In genomic region chr19:29361468-29362130, GRCm38 (mm10) we compare ENCODE assay signal across 8 mouse cellular contexts. TPM values are rescaled to one million over a fixed set of nuclear protein-coding genes. Genes with fewer than 3 reads are reported as not detected.
DNase-seq lines count a peak whose midpoint lies in the region; ATAC-seq and TF ChIP-seq lines count a peak whose summit lies in the region.

No protein-coding gene starts in this region.

- peak overlapping the region; percentile 53 to 69 (median 56) for H3K4me3 ChIP-seq in CH12.LX (replicated peaks in 1 of 3; ENCODE audit: low read depth in 2 of 3, low read length in 2 of 3, poor library complexity in 1 of 3)
- H3K4me3 ChIP-seq in forebrain, embryonic 11.5 days (ENCODE audit: low read depth, low read length): peak overlapping the region; percentile 47
- peak overlapping the region; percentile 79 for H3K4me3 ChIP-seq in heart, postnatal 0 days (ENCODE audit: low read depth, low read length)
- H3K4me3 ChIP-seq in liver, postnatal 0 days (ENCODE audit: low read depth, low read length): peak overlapping the region; percentile 64
- peak overlapping the region; percentile 69 for H3K4me3 ChIP-seq in neural tube, embryonic 14.5 days (ENCODE audit: low read depth, low read length)

- 2% methylated on average over 33 of the region's 33 CpGs for WGBS in forebrain, embryonic 11.5 days
- 3% methylated on average over 33 of the region's 33 CpGs for WGBS in heart, postnatal 0 days
- WGBS in large intestine, adult 2 months: 1% methylated on average over 33 of the region's 33 CpGs
- WGBS in liver, postnatal 0 days (ENCODE audit: insufficient replicate concordance): 2% methylated on average over 33 of the region's 33 CpGs
- WGBS in neural tube, embryonic 14.5 days: 3% methylated on average over 33 of the region's 33 CpGs

- H3K36me3 ChIP-seq in CH12.LX (replicated peaks in 1 of 2; ENCODE audit: control insufficient read depth in 1 of 2, insufficient read depth in 1 of 2, low read length in 1 of 2): peaks cover 9 to 41% of the 10 kb centered on the region in 2 experiments
- H3K36me3 ChIP-seq in forebrain, embryonic 11.5 days (ENCODE audit: control insufficient read depth, insufficient read depth, low read length): no peaks in the 10 kb centered on the region
- 0 out of 2 replicates have a peak, but pooled peaks cover 3% of the 10 kb centered on the region for H3K36me3 ChIP-seq in heart, postnatal 0 days (replicated peaks; ENCODE audit: control insufficient read depth, insufficient read depth, low read length)
- peaks cover 13% of the 10 kb centered on the region for H3K36me3 ChIP-seq in liver, postnatal 0 days (replicated peaks; ENCODE audit: insufficient read depth, low read length)
- H3K36me3 ChIP-seq in neural tube, embryonic 14.5 days (ENCODE audit: control insufficient read depth, insufficient read depth, low read length): peaks cover 5% of the 10 kb centered on the region; the same call in 1 of the 2 replicates

- peak overlapping the region; percentile 40 for H3K9ac ChIP-seq in CH12.LX (ENCODE audit: insufficient read depth, low read depth)
- peak overlapping the region; percentile 58 for H3K9ac ChIP-seq in forebrain, embryonic 11.5 days (ENCODE audit: low read length)
- H3K9ac ChIP-seq in heart, postnatal 0 days (replicated peaks; ENCODE audit: low read depth, low read length): peak overlapping the region; percentile 72
- peak overlapping the region; percentile 73 for H3K9ac ChIP-seq in liver, postnatal 0 days (replicated peaks)
- H3K9ac ChIP-seq in neural tube, embryonic 14.5 days (replicated peaks; ENCODE audit: low read depth, low read length): peak overlapping the region; percentile 78

- in situ Hi-C loops in CH12.LX (cut with MboI; ENCODE audit: low pct_ligation_motif_present, low pct_unique_long_range_greater_than_20kb, low sequenced_read_pairs): loop anchor here (25.0 kb wide), 2 partner anchors 451 to 574 kb away; partner anchors contain the start of genes 9930021J03Rik and Ranbp6

- H3K27me3 ChIP-seq in CH12.LX (replicated peaks): no peaks in the 10 kb centered on the region
- no peaks in the 10 kb centered on the region for H3K27me3 ChIP-seq in forebrain, embryonic 11.5 days (ENCODE audit: control insufficient read depth, insufficient read depth, low read length)
- H3K27me3 ChIP-seq in heart, postnatal 0 days (ENCODE audit: control insufficient read depth, insufficient read depth, low read length): no peaks in the 10 kb centered on the region
- H3K27me3 ChIP-seq in liver, postnatal 0 days (ENCODE audit: insufficient read depth, low read length): no peaks in the 10 kb centered on the region
- no peaks in the 10 kb centered on the region for H3K27me3 ChIP-seq in neural tube, embryonic 14.5 days (ENCODE audit: control insufficient read depth, insufficient read depth, low read length)

- dilution Hi-C loops in CH12.LX (cut with MboI; ENCODE audit: extremely low pct_ligation_motif_present, extremely low pct_unique_long_range_greater_than_20kb, low sequenced_read_pairs): no loop called here

- TF ChIP-seq EP300 in CH12.LX (IDR thresholded peaks at IDR 0.05; ENCODE audit: low read length): no peak
- TF ChIP-seq EP300 in heart, postnatal 0 days (IDR thresholded peaks at IDR 0.05; ENCODE audit: low read depth): no peak
- TF ChIP-seq EP300 in liver, postnatal 0 days (IDR thresholded peaks at IDR 0.05; ENCODE audit: low read depth): no peak

- TF ChIP-seq POLR2A in CH12.LX (IDR thresholded peaks at IDR 0.05; ENCODE audit: low read depth, low read length): peak; percentile 45; the same call in 1 of the 2 replicates

- no peaks in the 10 kb centered on the region for H3K9me3 ChIP-seq in CH12.LX (replicated peaks; ENCODE audit: low read length)
- H3K9me3 ChIP-seq in forebrain, embryonic 11.5 days (ENCODE audit: control insufficient read depth, low read length): no peaks in the 10 kb centered on the region
- no peaks in the 10 kb centered on the region for H3K9me3 ChIP-seq in heart, postnatal 0 days (replicated peaks; ENCODE audit: control insufficient read depth, low read length)
- H3K9me3 ChIP-seq in liver, postnatal 0 days (ENCODE audit: low read length): no peaks in the 10 kb centered on the region
- no peaks in the 10 kb centered on the region for H3K9me3 ChIP-seq in neural tube, embryonic 14.5 days (ENCODE audit: control insufficient read depth, low read length)

- peak; percentile 100 for ATAC-seq in forebrain, embryonic 11.5 days (replicated peaks; ENCODE audit: low FRiP score)
- ATAC-seq in heart, postnatal 0 days (ENCODE audit: insufficient read depth, low read depth): peak; percentile 100
- peak; percentile 100 for ATAC-seq in liver, postnatal 0 days
- ATAC-seq in neural tube, embryonic 14.5 days (ENCODE audit: low read depth): peak; percentile 100

- TF ChIP-seq CTCF in CH12.LX (conservative IDR thresholded peaks at IDR 0.05 in 1 of 2, IDR thresholded peaks at IDR 0.05 in 1 of 2; ENCODE audit: low read depth in 2 of 2, low read length in 2 of 2): no peak
- no peak for TF ChIP-seq CTCF in heart, postnatal 0 days (IDR thresholded peaks at IDR 0.05; ENCODE audit: low read depth)
- no peak for TF ChIP-seq CTCF in liver, postnatal 0 days (IDR thresholded peaks at IDR 0.05; ENCODE audit: low read depth)

- H3K79me2 ChIP-seq in CH12.LX (replicated peaks; ENCODE audit: control insufficient read depth, extremely low read depth, insufficient read depth, poor library complexity, severe bottlenecking): no peaks in the 10 kb centered on the region; the same call in 1 of the 2 replicates

- DNase-seq in CH12.LX (ENCODE audit: extremely low read depth): peak; percentile 92
- DNase-seq in c-Kit-positive CD71-positive TER-119-negative erythroid progenitor cells, embryonic 14.5 days (ENCODE audit: low read depth): peak; percentile 94
- DNase-seq in forebrain, embryonic 11.5 days (ENCODE audit: low spot score): peak; percentile 91
- DNase-seq in heart, postnatal 0 days (ENCODE audit: low spot score): peak; percentile 94
- DNase-seq in large intestine, adult 2 months (ENCODE audit: low read depth, low spot score): peak; percentile 89
- DNase-seq in liver, postnatal 0 days: peak; percentile 91
- peak; percentile 89 for DNase-seq in testis, postnatal 10 days (ENCODE audit: low spot score)

- H3K4me1 ChIP-seq in CH12.LX (ENCODE audit: control insufficient read depth in 1 of 2, insufficient read depth in 2 of 2): peaks cover 21 to 50% of the 10 kb centered on the region in 2 experiments
- H3K4me1 ChIP-seq in forebrain, embryonic 11.5 days (replicated peaks; ENCODE audit: control insufficient read depth, insufficient read depth, low read length): peaks cover 4% of the 10 kb centered on the region
- peaks cover 6% of the 10 kb centered on the region; the same call in 1 of the 2 replicates for H3K4me1 ChIP-seq in heart, postnatal 0 days (ENCODE audit: control insufficient read depth, insufficient read depth)
- peaks cover 28% of the 10 kb centered on the region for H3K4me1 ChIP-seq in liver, postnatal 0 days (ENCODE audit: insufficient read depth)
- H3K4me1 ChIP-seq in neural tube, embryonic 14.5 days (ENCODE audit: control insufficient read depth, insufficient read depth, low read length): peaks cover 5% of the 10 kb centered on the region; the same call in 1 of the 2 replicates

- H3K27ac ChIP-seq in CH12.LX (ENCODE audit: insufficient read depth, low read depth): no peak overlapping the region
- H3K27ac ChIP-seq in forebrain, embryonic 11.5 days (ENCODE audit: low read depth, low read length): no peak overlapping the region
- peak overlapping the region; percentile 67; the same call in 1 of the 2 replicates for H3K27ac ChIP-seq in heart, postnatal 0 days (ENCODE audit: low read depth)
- H3K27ac ChIP-seq in liver, postnatal 0 days (ENCODE audit: low read depth): peak overlapping the region; percentile 26; the same call in 1 of the 2 replicates
- H3K27ac ChIP-seq in neural tube, embryonic 14.5 days (ENCODE audit: low read depth, low read length): peak overlapping the region; percentile 29; the same call in 1 of the 2 replicates

- peak overlapping the region; percentile 78 for H3K4me2 ChIP-seq in CH12.LX (ENCODE audit: insufficient read depth, low read depth, poor library complexity, severe bottlenecking)
- H3K4me2 ChIP-seq in forebrain, embryonic 11.5 days (ENCODE audit: low read depth, low read length, severe bottlenecking): peak overlapping the region; percentile 88
- peak overlapping the region; percentile 94 for H3K4me2 ChIP-seq in heart, postnatal 0 days (ENCODE audit: low read depth, low read length)
- peak overlapping the region; percentile 92 for H3K4me2 ChIP-seq in liver, postnatal 0 days (ENCODE audit: low read depth, low read length)
- H3K4me2 ChIP-seq in neural tube, embryonic 14.5 days (ENCODE audit: low read depth, low read length): peak overlapping the region; percentile 53

- TF ChIP-seq RAD21 in CH12.LX (IDR thresholded peaks at IDR 0.05; ENCODE audit: low read depth, low read length): no peak

RNA-seq across cellular contexts. Expression of gene Plgrkt, which starts 5.6 kb away (rescaled TPM):
- 27.7 and 31.3 TPM in 2 replicates for total RNA-seq in CH12.LX (2012; rRNA removed)
- 27.9 and 33.0 TPM in 2 replicates for total RNA-seq in CH12.LX (2014; rRNA removed)
- polyA plus RNA-seq in CH12.LX (2012; ENCODE audit: insufficient read length, low read depth): 38.3 and 40.6 TPM in 2 replicates
- 55.7 and 59.5 TPM in 2 replicates for polyA plus RNA-seq in forebrain, embryonic 11.5 days (2014; fragmentation: Nextera tagmentation; extraction: Ambion mirVana)
- total RNA-seq in heart, postnatal 0 days (2014; rRNA removed; ENCODE audit: low replicate concordance): 9.8 and 55.6 TPM in 2 replicates
- polyA plus RNA-seq in heart, postnatal 0 days (2015; fragmentation: Nextera tagmentation; extraction: Ambion mirVana): 53.5 and 60.3 TPM in 2 replicates
- polyA plus RNA-seq in large intestine, adult 2 months (2012; rRNA removed): 32.2 and 51.7 TPM in 2 replicates
- 23.8 and 25.0 TPM in 2 replicates for polyA plus RNA-seq in liver, postnatal 0 days (2015; fragmentation: Nextera tagmentation; extraction: Ambion mirVana)
- polyA plus RNA-seq in neural tube, embryonic 14.5 days (2014; fragmentation: Nextera tagmentation; extraction: Ambion mirVana): 82.4 and 90.5 TPM in 2 replicates

RNA-seq across cellular contexts. Expression of gene Cd274, which starts 5.7 kb away (rescaled TPM):
- total RNA-seq in CH12.LX (2012; rRNA removed) (4.7 and 6.7 TPM in 2 replicates), CH12.LX (2014; rRNA removed) (7.4 and 8.6 TPM in 2 replicates)
- polyA plus RNA-seq in CH12.LX (2012; ENCODE audit: insufficient read length, low read depth): 14.7 and 15.9 TPM in 2 replicates
- polyA plus RNA-seq in forebrain, embryonic 11.5 days (2014; fragmentation: Nextera tagmentation; extraction: Ambion mirVana): 0.23 and 0.61 TPM in 2 replicates
- total RNA-seq in heart, postnatal 0 days (2014; rRNA removed; ENCODE audit: low replicate concordance): 0.04 and 1.8 TPM in 2 replicates
- polyA plus RNA-seq in heart, postnatal 0 days (2015; fragmentation: Nextera tagmentation; extraction: Ambion mirVana): 0.23 and 0.44 TPM in 2 replicates
- polyA plus RNA-seq in large intestine, adult 2 months (2012; rRNA removed): 4.6 and 7.1 TPM in 2 replicates
- polyA plus RNA-seq in liver, postnatal 0 days (2015; fragmentation: Nextera tagmentation; extraction: Ambion mirVana): 0.76 and 1.2 TPM in 2 replicates
- polyA plus RNA-seq in neural tube, embryonic 14.5 days (2014; fragmentation: Nextera tagmentation; extraction: Ambion mirVana): 0.59 and 0.95 TPM in 2 replicates

RNA-seq across cellular contexts. Expression of gene Rln1, which starts 27.1 kb away (rescaled TPM):
- total RNA-seq in CH12.LX (2012; rRNA removed) (not detected in 2 replicates), CH12.LX (2014; rRNA removed) (not detected in 2 replicates)
- polyA plus RNA-seq in CH12.LX (2012; ENCODE audit: insufficient read length, low read depth): not detected in 2 replicates
- polyA plus RNA-seq in forebrain, embryonic 11.5 days (2014; fragmentation: Nextera tagmentation; extraction: Ambion mirVana): 0.79 and 0.99 TPM in 2 replicates
- 1.1 TPM in 1 of 2 replicates, not detected in the other for total RNA-seq in heart, postnatal 0 days (2014; rRNA removed; ENCODE audit: low replicate concordance)
- polyA plus RNA-seq in heart, postnatal 0 days (2015; fragmentation: Nextera tagmentation; extraction: Ambion mirVana): 0.31 TPM in 1 of 2 replicates, not detected in the other
- not detected in 2 replicates for polyA plus RNA-seq in large intestine, adult 2 months (2012; rRNA removed)
- polyA plus RNA-seq in liver, postnatal 0 days (2015; fragmentation: Nextera tagmentation; extraction: Ambion mirVana): not detected in 2 replicates
- 2.4 and 4.6 TPM in 2 replicates for polyA plus RNA-seq in neural tube, embryonic 14.5 days (2014; fragmentation: Nextera tagmentation; extraction: Ambion mirVana)

RNA-seq across cellular contexts. Expression of gene Insl6, which starts 36.4 kb away (rescaled TPM):
- total RNA-seq in CH12.LX (2012; rRNA removed): 8.0 and 11.2 TPM in 2 replicates
- 8.5 and 9.8 TPM in 2 replicates for total RNA-seq in CH12.LX (2014; rRNA removed)
- polyA plus RNA-seq in CH12.LX (2012; ENCODE audit: insufficient read length, low read depth): 5.1 and 5.7 TPM in 2 replicates
- 6.7 and 7.2 TPM in 2 replicates for polyA plus RNA-seq in forebrain, embryonic 11.5 days (2014; fragmentation: Nextera tagmentation; extraction: Ambion mirVana)
- 3.0 and 5.6 TPM in 2 replicates for total RNA-seq in heart, postnatal 0 days (2014; rRNA removed; ENCODE audit: low replicate concordance)
- polyA plus RNA-seq in heart, postnatal 0 days (2015; fragmentation: Nextera tagmentation; extraction: Ambion mirVana): 3.0 and 3.3 TPM in 2 replicates
- 17.1 and 26.8 TPM in 2 replicates for polyA plus RNA-seq in large intestine, adult 2 months (2012; rRNA removed)
- 1.2 TPM in 2 replicates for polyA plus RNA-seq in liver, postnatal 0 days (2015; fragmentation: Nextera tagmentation; extraction: Ambion mirVana)
- polyA plus RNA-seq in neural tube, embryonic 14.5 days (2014; fragmentation: Nextera tagmentation; extraction: Ambion mirVana): 1.6 and 2.2 TPM in 2 replicates

RNA-seq across cellular contexts. Expression of gene Pdcd1lg2, which starts 49.1 kb away (rescaled TPM):
- total RNA-seq in CH12.LX (2012; rRNA removed) (1.6 and 1.7 TPM in 2 replicates), CH12.LX (2014; rRNA removed) (1.4 and 2.4 TPM in 2 replicates)
- 4.6 and 5.5 TPM in 2 replicates for polyA plus RNA-seq in CH12.LX (2012; ENCODE audit: insufficient read length, low read depth)
- not detected in 2 replicates for polyA plus RNA-seq in forebrain, embryonic 11.5 days (2014; fragmentation: Nextera tagmentation; extraction: Ambion mirVana)
- total RNA-seq in heart, postnatal 0 days (2014; rRNA removed; ENCODE audit: low replicate concordance): not detected in 2 replicates
- 0.18 TPM in 1 of 2 replicates, not detected in the other for polyA plus RNA-seq in heart, postnatal 0 days (2015; fragmentation: Nextera tagmentation; extraction: Ambion mirVana)
- 0.45 and 1.3 TPM in 2 replicates for polyA plus RNA-seq in large intestine, adult 2 months (2012; rRNA removed)
- not detected in 2 replicates for polyA plus RNA-seq in liver, postnatal 0 days (2015; fragmentation: Nextera tagmentation; extraction: Ambion mirVana)
- not detected in 2 replicates for polyA plus RNA-seq in neural tube, embryonic 14.5 days (2014; fragmentation: Nextera tagmentation; extraction: Ambion mirVana)

Comparison
In these comparisons a context has a peak if more than half of its experiments do, and no peak if none do; other contexts are left out.
1. H3K27ac ChIP-seq: peak in heart, postnatal 0 days (single experiment), liver, postnatal 0 days (single experiment) and neural tube, embryonic 14.5 days (single experiment); none in CH12.LX (single experiment) and forebrain, embryonic 11.5 days (single experiment).
2. Peak in every context shown above with its lines, with median percentiles within 50 percentile points of each other: DNase-seq, H3K4me2 ChIP-seq, H3K4me3 ChIP-seq, H3K9ac ChIP-seq and ATAC-seq.